Mouse (Mus musculus): ENCODE measurements at regions not wholly inside any gene's neighbourhood (a gene's known extent, or its start where the extent isn't known, plus 50 kb on each side); places are given as distances from the start of the nearest gene placed in this dataset.

- DNase-seq (ENCODE audit: extremely low spot score in 1 of 2, low spot score in 1 of 2) = no peak
Measured at GRCm38 (mm10) chr5:75784998-75785593, 193.2 kb downstream of the Kdr start.

- no peak for DNase-seq (ENCODE audit: extremely low spot score in 1 of 2, low spot score in 1 of 2)
Measured at GRCm38 (mm10) chr5:75770592-75770991, 195.9 kb downstream of the Kit start.

GRCm38 (mm10) chr5:75767213-75767612 is 192.5 kb downstream of the Kit start:
- DNase-seq (ENCODE audit: extremely low spot score in 1 of 2, low spot score in 1 of 2) = no peak

- no peak for DNase-seq (ENCODE audit: extremely low spot score in 1 of 2, low spot score in 1 of 2)
Measured at GRCm38 (mm10) chr5:75762374-75762773, 187.7 kb downstream of the Kit start.

GRCm38 (mm10) chr5:75761459-75762310 is 187.0 kb downstream of the Kit start:
- no peak for DNase-seq (ENCODE audit: extremely low spot score in 1 of 2, low spot score in 1 of 2)

DNA sequence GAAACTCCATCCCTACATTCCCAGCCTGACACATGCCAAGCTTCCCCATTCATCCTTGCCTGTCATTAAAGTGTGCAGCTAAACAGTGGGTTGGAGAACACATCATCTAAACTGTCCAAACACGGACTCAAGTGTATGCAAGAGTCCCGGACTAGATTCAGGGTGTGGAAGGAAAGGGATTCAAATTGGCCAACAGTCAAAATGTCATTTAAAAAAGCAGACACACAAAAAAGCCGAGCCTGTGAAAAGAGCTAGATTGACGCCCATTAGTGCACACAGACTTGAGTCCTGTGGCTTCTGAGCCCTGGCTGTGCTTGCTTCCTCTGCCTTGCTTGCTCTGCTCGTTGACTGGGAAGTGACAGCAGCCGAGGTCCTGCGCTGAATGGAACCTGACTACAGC is 181.5 kb downstream of the Kit start:
- no peak for DNase-seq (ENCODE audit: extremely low spot score in 1 of 2, low spot score in 1 of 2)

DNA sequence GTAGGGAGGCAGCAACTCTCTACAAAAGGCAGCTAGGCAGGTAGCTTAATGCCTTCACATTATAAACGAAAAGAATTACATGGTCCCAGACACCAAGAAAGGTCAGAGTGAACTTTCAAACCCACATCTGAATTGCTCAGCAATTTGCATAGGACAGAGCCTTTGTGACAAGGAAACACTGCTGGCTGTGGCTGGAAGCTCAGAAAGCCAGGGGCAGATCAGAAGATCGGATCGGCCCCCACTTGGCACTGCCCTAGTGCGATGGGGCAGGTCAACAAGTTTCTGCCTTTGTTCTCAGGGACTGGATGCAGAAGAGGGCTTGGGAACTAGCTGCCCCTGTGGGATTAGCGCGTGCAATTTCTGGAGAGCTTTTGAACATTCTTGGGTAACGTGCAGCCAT is 179.6 kb downstream of the Kit start:
- no peak for DNase-seq (ENCODE audit: extremely low spot score in 1 of 2, low spot score in 1 of 2)

DNA sequence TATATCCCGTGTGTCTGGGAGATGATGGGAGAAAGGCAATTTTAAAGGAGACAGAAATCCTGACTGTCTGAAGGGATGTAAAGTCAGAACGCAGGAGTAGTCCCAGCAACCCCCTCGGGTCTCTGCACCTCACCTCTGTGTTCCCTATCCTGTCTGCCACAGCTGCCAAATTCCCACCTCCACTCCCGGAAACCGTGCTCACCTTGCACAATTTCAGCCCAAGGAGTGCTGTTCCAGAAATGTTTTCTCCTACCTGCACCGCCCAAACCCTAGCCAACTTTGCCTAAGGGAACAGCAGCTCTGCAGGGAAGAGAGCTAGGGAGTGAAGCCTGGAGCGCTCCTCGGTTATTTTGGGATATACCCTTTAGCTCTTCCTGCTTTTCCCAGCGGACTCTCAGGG is 170.6 kb downstream of the Kit start:
- DNase-seq (ENCODE audit: extremely low spot score in 1 of 2, low spot score in 1 of 2) = no peak

DNA sequence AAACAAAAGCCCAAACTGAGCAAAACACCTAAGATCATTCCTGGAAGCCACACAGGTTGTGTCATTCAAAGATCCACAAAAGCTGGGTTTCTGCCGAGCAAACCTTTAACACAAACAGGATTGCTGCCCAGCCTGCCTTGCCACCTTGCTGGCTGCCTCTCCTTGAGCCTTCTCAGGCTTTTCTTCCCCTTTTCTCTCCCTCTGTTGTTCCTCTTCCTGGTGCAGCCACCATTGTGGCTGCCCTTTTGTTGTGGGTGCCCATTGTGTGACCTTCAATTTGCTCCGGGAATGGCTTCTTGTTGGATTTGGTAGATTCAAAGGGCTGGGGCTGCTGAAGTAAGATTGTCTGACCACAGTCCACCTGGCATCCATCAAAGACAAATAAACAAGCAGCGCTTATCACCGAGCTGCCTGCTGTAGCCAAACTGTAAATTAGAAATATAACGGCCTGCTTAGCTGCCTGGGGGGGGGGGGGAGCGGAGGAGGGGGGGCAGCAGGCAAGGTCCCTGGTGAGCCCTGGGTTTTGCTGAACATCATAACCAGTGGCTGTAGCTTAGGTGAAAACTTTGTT is 169.8 kb downstream of the Kit start:
- no peak for DNase-seq (ENCODE audit: extremely low spot score in 1 of 2, low spot score in 1 of 2)

GRCm38 (mm10) chr5:75739336-75739735 is 164.6 kb downstream of the Kit start:
- DNase-seq (ENCODE audit: extremely low spot score in 1 of 2, low spot score in 1 of 2) = no peak

- no peak for DNase-seq (ENCODE audit: extremely low spot score in 1 of 2, low spot score in 1 of 2)
Measured at GRCm38 (mm10) chr5:75738445-75738844, 163.7 kb downstream of the Kit start.

DNA sequence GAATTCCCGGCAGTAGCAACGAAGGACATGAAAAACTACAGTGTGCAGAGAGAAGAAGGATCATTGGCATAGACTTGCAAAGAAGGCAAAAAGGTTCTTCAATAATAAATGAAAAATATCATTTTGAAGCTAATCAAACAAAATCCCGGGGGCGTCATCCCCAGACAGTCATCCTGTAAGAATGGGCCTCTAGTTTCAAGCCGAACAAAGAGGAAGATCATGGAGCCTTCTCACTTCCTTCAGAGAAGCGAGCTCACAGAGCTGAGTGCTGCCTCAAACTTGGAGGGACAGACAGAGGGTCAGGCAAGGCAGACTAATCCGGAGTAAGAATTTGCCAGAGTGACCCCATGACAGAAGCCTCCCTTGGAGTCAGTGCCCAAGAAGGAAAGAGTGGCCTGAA is 163.0 kb downstream of the Kit start:
- no peak for DNase-seq (ENCODE audit: extremely low spot score in 1 of 2, low spot score in 1 of 2)

DNA sequence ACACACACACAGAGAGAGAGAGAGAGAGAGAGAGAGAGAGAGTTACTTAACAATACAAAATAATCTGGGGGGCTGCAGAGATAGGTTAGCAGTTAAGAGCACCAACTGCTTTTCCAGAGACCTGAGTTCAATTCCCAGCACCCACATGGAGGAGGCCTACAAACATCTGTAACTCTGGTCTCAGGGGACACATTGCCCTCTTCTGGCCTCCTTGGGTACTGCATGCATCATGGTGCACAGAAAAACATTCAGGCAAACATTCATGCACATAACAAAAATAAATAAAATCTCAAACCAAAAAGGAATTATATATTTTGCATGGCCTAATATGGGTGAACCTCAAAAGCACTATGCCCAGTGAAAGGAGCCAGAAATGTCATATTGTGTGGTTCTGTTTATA is 161.6 kb downstream of the Kit start:
- no peak for DNase-seq (ENCODE audit: extremely low spot score in 1 of 2, low spot score in 1 of 2)

DNA sequence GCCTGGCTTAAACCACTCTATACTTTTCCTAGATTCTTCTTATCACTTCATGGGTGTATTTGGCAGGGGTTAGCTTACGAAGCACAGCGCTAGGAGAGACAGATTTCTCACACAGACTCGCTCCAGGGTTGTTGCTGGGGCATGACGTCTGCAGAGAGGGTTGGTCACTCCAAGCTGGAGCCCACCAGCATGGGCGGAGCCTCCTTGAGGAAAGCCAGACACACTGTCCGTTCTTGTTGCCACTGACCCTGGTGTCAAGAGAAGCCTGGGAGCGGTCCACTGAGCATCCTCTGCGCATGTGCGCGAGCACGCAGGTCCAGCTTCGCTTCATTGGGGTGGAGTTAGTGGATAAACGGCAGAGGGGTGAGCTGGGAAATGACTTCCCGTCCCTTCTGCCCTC is 159.8 kb downstream of the Kit start:
- DNase-seq (ENCODE audit: extremely low spot score in 1 of 2, low spot score in 1 of 2) = no peak

GRCm38 (mm10) chr5:75734043-75734442 is 159.3 kb downstream of the Kit start:
- no peak for DNase-seq (ENCODE audit: extremely low spot score in 1 of 2, low spot score in 1 of 2)

GRCm38 (mm10) chr5:75731236-75731635 is 156.5 kb downstream of the Kit start:
- DNase-seq (ENCODE audit: extremely low spot score in 1 of 2, low spot score in 1 of 2) = no peak

DNA sequence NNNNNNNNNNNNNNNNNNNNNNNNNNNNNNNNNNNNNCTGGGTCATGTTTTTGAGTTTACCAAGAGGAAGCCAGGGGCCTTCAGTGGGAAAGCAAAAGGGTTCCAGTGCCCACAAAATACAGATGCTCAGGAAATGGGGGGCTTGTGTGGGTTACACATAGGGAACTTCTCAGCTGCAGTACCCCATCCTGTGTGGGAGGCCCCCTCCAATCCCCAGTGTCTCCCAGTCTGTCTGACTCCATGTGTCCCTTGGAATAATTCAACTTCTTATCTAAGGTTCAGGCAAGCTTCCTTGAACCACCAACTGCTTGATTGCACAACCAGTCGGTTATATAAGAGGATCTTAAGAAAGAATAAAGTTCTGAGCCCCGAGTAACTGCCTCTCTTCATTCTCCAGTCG is 156.0 kb downstream of the Kit start:
- no peak for DNase-seq (ENCODE audit: extremely low spot score in 1 of 2, low spot score in 1 of 2)

- no peak for DNase-seq (ENCODE audit: extremely low spot score in 1 of 2, low spot score in 1 of 2)
Measured at GRCm38 (mm10) chr5:75721291-75721690, 146.6 kb downstream of the Kit start.

- no peak for DNase-seq (ENCODE audit: extremely low spot score in 1 of 2, low spot score in 1 of 2)
Measured at GRCm38 (mm10) chr5:75720091-75720940, 145.6 kb downstream of the Kit start.

GRCm38 (mm10) chr5:75718511-75719225 is 144.0 kb downstream of the Kit start:
- DNase-seq (ENCODE audit: extremely low spot score in 1 of 2, low spot score in 1 of 2) = no peak

Data from frontal cortex, adult 2 months (tissue).